Mouse (Mus musculus) heart, embryonic 16.5 days (tissue): ENCODE results near the gene Gm973. TPM values are rescaled to one million over a fixed set of nuclear protein-coding genes. Genes with fewer than 3 reads are reported as not detected.

Experiments
- ATAC-seq: fragments of 200-750 bp; cut with Nextera tagmentation; replicated peaks from 2 replicates; pipeline ENCODE4 v1.8.0; 2017; ENCODE audit warnings: moderate number of reproducible peaks; ENCODE audit not compliant: insufficient read depth, low FRiP score; ENCODE audit errors: extremely low read depth
- H3K27ac ChIP-seq: fragments of 300-500 bp; sonication (generic); 2 replicates; pipeline ENCODE4 v1.5.1; 2014; ENCODE audit warnings: mild to moderate bottlenecking, low read length, control low read depth, moderate library complexity
- H3K27me3 ChIP-seq: fragments of 300-500 bp; sonication (generic); 2 replicates; pipeline ENCODE4 v1.6.1; 2014; ENCODE audit warnings: low read length, mixed read lengths; ENCODE audit not compliant: control insufficient read depth, insufficient read depth
- H3K36me3 ChIP-seq: fragments of 300-500 bp; sonication (generic); 2 replicates; pipeline ENCODE4 v1.6.1; 2014; ENCODE audit not compliant: control insufficient read depth, insufficient read depth
- H3K4me1 ChIP-seq: fragments of 300-500 bp; sonication (generic); 2 replicates; pipeline ENCODE4 v1.6.1; 2014; ENCODE audit warnings: low read length, mixed read lengths; ENCODE audit not compliant: control insufficient read depth, insufficient read depth
- H3K4me2 ChIP-seq: fragments of 300-500 bp; sonication (generic); 2 replicates; pipeline ENCODE4 v1.6.1; 2014; ENCODE audit warnings: low read depth, mild to moderate bottlenecking, control low read depth, low read length
- H3K4me3 ChIP-seq: fragments of 300-500 bp; sonication (generic); 2 replicates; pipeline ENCODE4 v1.5.1; 2014; ENCODE audit warnings: mild to moderate bottlenecking, control low read depth, low read length
- H3K9ac ChIP-seq: fragments of 300-500 bp; sonication (generic); 2 replicates; pipeline ENCODE4 v1.6.1; 2014; ENCODE audit warnings: low read length, control low read depth
- H3K9me3 ChIP-seq: fragments of 300-500 bp; sonication (generic); replicated peaks from 2 replicates; pipeline ENCODE4 v1.6.1; 2016; ENCODE audit warnings: low read length; ENCODE audit not compliant: control insufficient read depth
- WGBS: fragments of 180-500 bp; shearing (Covaris S2); extraction: QIAGEN DNeasy Blood & Tissue Kit; methylation state at CpG from one replicate; pipeline ENCODE4 v1.1.7; 2014; 5-methylcytosine and 5-hydroxymethylcytosine counted together
- polyA plus RNA-seq: library from polyadenylated mRNA; unstranded; fragments of >200 nt; fragmentation: Nextera tagmentation; extraction: Ambion mirVana; gene quantifications from 2 replicates; pipeline ENCODE4 v1.2.1, GENCODE M21; 2015

Gene Gm973
- polyA plus RNA-seq, 1 experiment from 2014 or later = 0.41 TPM

DNA sequence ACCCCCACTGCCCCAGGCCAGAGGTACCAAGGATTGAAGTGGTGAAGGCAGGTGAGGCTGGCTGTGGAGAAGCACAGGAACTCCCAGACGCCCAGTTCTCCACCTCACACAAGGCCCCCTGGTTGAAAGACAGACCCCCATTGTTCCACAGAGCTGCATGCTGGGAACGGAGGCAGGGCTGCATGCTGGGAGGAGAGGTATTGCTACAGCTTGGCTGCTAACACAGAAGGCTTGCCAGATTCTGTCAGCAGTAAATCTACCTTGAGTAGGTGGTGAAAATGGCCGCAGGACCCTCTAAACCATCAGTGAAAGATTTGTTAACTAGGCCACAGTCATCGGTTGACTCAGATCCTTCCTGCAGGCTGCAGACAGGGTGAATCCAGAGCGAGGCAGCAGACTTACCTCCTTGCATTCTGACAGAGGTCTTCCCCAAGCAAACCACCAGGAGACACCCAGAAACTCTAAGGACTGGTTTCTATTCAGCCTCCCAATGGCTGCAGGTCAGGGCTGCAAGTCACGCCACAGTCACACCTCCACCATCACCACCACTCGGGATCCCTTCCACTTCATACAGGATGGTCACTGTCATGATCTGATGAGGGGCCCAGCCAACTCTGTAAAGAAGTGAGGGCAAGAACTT is 33.1 kb downstream of the Gm973 start:
- no peak for ATAC-seq
- Histone ChIP-seq H3K27ac (no peak overlapping the region), H3K4me1 (no peaks in the 10 kb centered on the region), H3K36me3 (no peaks in the 10 kb centered on the region), H3K4me3 (no peak overlapping the region), H3K9me3 (peaks cover 4% of the 10 kb centered on the region; the same call in 1 of the 2 replicates), H3K27me3 (no peaks in the 10 kb centered on the region), H3K9ac (no peak overlapping the region), H3K4me2 (no peak overlapping the region)
- 66% methylated on average over 7 of the region's 7 CpGs for WGBS

- peak; percentile 52; the same call in 1 of the 2 replicates for ATAC-seq
- Histone ChIP-seq H3K36me3 (no peaks in the 10 kb centered on the region), H3K27me3 (no peaks in the 10 kb centered on the region), H3K4me1 (no peaks in the 10 kb centered on the region), H3K4me2 (no peak overlapping the region), H3K4me3 (no peak overlapping the region), H3K9me3 (peaks cover 4% of the 10 kb centered on the region; the same call in 1 of the 2 replicates), H3K27ac (no peak overlapping the region), H3K9ac (no peak overlapping the region)
- WGBS = 38% methylated on average over 6 of the region's 6 CpGs
Measured at GRCm38 (mm10) chr1:59550227-59550626, 34.2 kb downstream of the Gm973 start.

DNA sequence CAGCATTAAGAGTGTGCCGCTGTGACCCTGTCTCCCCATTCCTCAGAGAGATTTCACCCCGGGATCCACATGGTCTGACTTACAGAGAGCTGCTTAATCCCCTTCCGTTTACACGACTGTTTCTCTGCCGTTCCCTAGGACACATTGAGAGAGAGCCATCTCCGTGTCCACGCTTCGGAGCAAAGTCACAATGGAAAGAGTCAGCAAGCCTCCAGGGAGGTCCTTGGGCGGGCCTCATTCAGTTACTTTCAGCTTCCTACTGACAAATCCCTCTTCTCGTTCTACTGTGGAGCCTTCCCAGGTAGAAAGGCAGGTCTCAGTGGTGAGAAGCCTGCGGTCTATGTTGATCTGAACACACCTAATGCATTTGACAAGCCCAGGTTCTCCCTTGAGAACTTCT is 34.9 kb downstream of the Gm973 start:
- no peaks in the 10 kb centered on the region for H3K4me1 ChIP-seq
- H3K9ac ChIP-seq = no peak overlapping the region

GRCm38 (mm10) chr1:59553708-59554107 is 37.6 kb downstream of the Gm973 start:
- Histone ChIP-seq H3K9ac (no peak overlapping the region), H3K4me1 (no peaks in the 10 kb centered on the region), H3K27me3 (no peaks in the 10 kb centered on the region), H3K9me3 (no peaks in the 10 kb centered on the region), H3K27ac (no peak overlapping the region), H3K4me3 (no peak overlapping the region), H3K36me3 (no peaks in the 10 kb centered on the region), H3K4me2 (no peak overlapping the region)
- no peak for ATAC-seq
- WGBS = 58% methylated on average over 5 of the region's 5 CpGs

More for the DNA sequence above, 34.9 kb downstream of the Gm973 start:
- 61% methylated on average over 11 of the region's 11 CpGs for WGBS
- no peaks in the 10 kb centered on the region for H3K27me3 ChIP-seq
- no peak overlapping the region for H3K4me3 ChIP-seq
- H3K27ac ChIP-seq = no peak overlapping the region
- peaks cover 4% of the 10 kb centered on the region; the same call in 1 of the 2 replicates for H3K9me3 ChIP-seq
- H3K4me2 ChIP-seq = no peak overlapping the region
- ATAC-seq = no peak
- no peaks in the 10 kb centered on the region for H3K36me3 ChIP-seq

- H3K27me3 ChIP-seq = no peaks in the 10 kb centered on the region
- H3K4me3 ChIP-seq = no peak overlapping the region
- H3K4me2 ChIP-seq = no peak overlapping the region
- no peak for ATAC-seq
- H3K27ac ChIP-seq = no peak overlapping the region
- H3K9me3 ChIP-seq = 0 out of 2 replicates have a peak, but pooled peaks cover 2% of the 10 kb centered on the region
- no peaks in the 10 kb centered on the region for H3K4me1 ChIP-seq
- no peaks in the 10 kb centered on the region for H3K36me3 ChIP-seq
- H3K9ac ChIP-seq = no peak overlapping the region
- 53% methylated on average over 2 of the region's 2 CpGs for whole genome bisulfite sequencing
Measured at GRCm38 (mm10) chr1:59563581-59563980, 47.5 kb downstream of the Gm973 start.

GRCm38 (mm10) chr1:59565804-59566203 is 49.7 kb downstream of the Gm973 start:
- Histone ChIP-seq H3K4me2 (no peak overlapping the region), H3K9ac (no peak overlapping the region), H3K4me1 (no peaks in the 10 kb centered on the region), H3K27me3 (no peaks in the 10 kb centered on the region), H3K4me3 (no peak overlapping the region), H3K27ac (no peak overlapping the region), H3K9me3 (0 out of 2 replicates have a peak, but pooled peaks cover 2% of the 10 kb centered on the region), H3K36me3 (no peaks in the 10 kb centered on the region)
- ATAC-seq = no peak
- 73% methylated on average over 5 of the region's 5 CpGs for WGBS

DNA sequence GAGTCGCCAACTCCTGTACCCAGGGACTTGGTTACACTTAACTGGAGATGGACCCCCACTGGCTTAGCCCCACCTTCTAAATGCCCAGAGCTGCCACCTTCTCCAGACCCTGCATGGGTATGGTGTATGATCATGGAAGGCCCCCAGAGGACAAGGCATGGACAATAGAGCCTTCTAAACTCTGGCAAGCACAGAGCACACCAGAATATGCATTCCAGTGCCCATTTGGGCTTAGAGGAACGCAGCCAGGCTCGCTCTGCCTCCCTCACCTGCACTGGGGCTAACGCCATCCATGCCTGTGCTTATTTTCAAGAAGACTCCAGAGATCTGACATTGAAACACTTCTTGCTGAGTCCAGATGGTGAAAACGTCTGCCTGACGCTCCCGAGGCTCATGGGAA is 50.2 kb downstream of the Gm973 start:
- 0 out of 2 replicates have a peak, but pooled peaks cover 2% of the 10 kb centered on the region for H3K9me3 ChIP-seq

DNA sequence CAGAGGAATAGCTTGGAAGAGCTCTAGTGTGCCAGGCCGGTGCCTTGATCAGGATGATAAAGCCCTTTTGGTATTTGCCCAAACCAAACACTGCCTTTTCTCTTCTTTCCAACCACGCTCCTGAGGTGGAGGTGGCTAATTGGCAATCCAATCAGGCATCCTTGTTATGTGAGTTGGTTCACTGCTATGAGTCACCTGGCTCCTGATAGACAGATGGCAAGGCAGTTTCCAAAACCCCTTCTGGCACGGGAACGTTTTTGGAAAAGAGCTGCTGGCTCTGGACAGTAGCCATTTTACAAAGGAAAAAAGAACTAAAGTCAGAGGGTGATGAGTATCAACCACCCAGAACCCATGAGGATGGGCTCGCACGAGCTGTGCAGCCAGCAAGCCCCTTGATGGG is 50.9 kb downstream of the Gm973 start:
- Histone ChIP-seq H3K36me3 (no peaks in the 10 kb centered on the region), H3K4me2 (no peak overlapping the region), H3K9me3 (0 out of 2 replicates have a peak, but pooled peaks cover 2% of the 10 kb centered on the region), H3K4me1 (no peaks in the 10 kb centered on the region), H3K27me3 (no peaks in the 10 kb centered on the region), H3K9ac (no peak overlapping the region), H3K4me3 (no peak overlapping the region), H3K27ac (no peak overlapping the region)
- no peak for ATAC-seq
- WGBS = 62% methylated on average over 6 of the region's 6 CpGs

More for the DNA sequence above, 50.2 kb downstream of the Gm973 start:
- WGBS = 67% methylated on average over 7 of the region's 7 CpGs
- no peak overlapping the region for H3K4me2 ChIP-seq
- H3K4me1 ChIP-seq = no peaks in the 10 kb centered on the region
- no peak overlapping the region for H3K4me3 ChIP-seq
- ATAC-seq = no peak
- no peaks in the 10 kb centered on the region for H3K27me3 ChIP-seq
- H3K27ac ChIP-seq = no peak overlapping the region
- H3K36me3 ChIP-seq = no peaks in the 10 kb centered on the region
- no peak overlapping the region for H3K9ac ChIP-seq

DNA sequence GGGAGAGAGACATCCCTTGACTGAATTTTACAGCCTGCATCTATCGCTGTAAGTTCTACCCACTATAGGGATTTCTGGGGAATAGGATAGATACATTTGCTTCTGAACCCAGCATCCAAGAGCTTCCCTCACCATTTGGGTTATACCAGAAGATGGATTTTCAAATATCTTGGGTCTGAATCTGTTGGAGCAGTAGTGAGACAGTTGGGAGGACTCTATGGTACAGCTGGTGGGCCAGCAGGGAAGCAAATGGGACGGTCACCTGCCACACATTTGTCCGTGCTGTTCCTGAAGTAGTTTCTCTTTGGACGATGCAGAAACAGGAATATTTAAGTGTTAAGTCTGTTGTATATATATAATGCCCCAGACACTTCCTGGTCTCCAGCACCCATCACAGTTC is 51.5 kb downstream of the Gm973 start:
- Histone ChIP-seq H3K36me3 (no peaks in the 10 kb centered on the region), H3K27ac (no peak overlapping the region), H3K27me3 (no peaks in the 10 kb centered on the region), H3K4me3 (no peak overlapping the region), H3K4me2 (no peak overlapping the region), H3K4me1 (no peaks in the 10 kb centered on the region), H3K9ac (no peak overlapping the region), H3K9me3 (0 out of 2 replicates have a peak, but pooled peaks cover 2% of the 10 kb centered on the region)
- 78% methylated on average over 4 of the region's 4 CpGs for WGBS
- ATAC-seq = no peak
